Mouse (Mus musculus): ENCODE data around the gene Prc1. TPM values are rescaled to one million over a fixed set of nuclear protein-coding genes. Genes with fewer than 3 reads are reported as not detected.

Prc1 gene
- polyA plus RNA-seq, 1 experiment, result 1.7 TPM

DNA sequence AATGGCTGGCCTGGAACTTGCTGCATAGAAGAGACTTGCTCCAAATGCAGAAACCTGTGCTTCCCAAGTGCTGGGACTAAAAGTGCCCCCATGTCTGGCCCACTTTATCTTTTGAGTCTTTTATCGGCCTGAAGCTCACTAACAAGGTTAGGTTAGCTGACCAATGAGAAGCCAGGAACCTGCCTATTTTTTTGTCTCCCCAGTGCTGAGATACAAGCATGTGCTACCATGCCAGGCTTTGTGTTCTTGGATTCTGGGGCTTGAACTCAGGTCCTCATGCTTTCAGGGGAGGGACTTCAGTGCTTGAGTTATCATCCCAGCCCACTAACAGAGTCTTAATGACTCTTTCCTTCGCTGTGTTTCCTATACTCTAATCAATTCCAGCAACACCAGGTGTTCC is 36.5 kb upstream of the Prc1 start:
- Histone ChIP-seq H3K27ac (ENCODE audit: insufficient read depth, low read depth, low read length) (no peak overlapping the region), H3K36me3 (ENCODE audit: control insufficient read depth, insufficient read depth, low read length) (no peaks in the 10 kb centered on the region), H3K4me1 (ENCODE audit: control insufficient read depth, insufficient read depth, low read length) (peaks cover 7% of the 10 kb centered on the region; the same call in 1 of the 2 replicates), H3K4me3 (ENCODE audit: insufficient read depth, low read depth, low read length) (no peak overlapping the region), H3K27me3 (replicated peaks; ENCODE audit: control insufficient read depth, insufficient read depth, low read length) (no peaks in the 10 kb centered on the region)
- TF ChIP-seq POLR2A (IDR thresholded peaks at IDR 0.05; ENCODE audit: low read depth, low read length), result no peak
- no peak for TF ChIP-seq CTCF (conservative IDR thresholded peaks at IDR 0.05; ENCODE audit: insufficient read depth, insufficient read length, low read depth, low read length)
- WGBS, result 65% methylated on average over 2 of the region's 2 CpGs
- no peak for DNase-seq

DNA sequence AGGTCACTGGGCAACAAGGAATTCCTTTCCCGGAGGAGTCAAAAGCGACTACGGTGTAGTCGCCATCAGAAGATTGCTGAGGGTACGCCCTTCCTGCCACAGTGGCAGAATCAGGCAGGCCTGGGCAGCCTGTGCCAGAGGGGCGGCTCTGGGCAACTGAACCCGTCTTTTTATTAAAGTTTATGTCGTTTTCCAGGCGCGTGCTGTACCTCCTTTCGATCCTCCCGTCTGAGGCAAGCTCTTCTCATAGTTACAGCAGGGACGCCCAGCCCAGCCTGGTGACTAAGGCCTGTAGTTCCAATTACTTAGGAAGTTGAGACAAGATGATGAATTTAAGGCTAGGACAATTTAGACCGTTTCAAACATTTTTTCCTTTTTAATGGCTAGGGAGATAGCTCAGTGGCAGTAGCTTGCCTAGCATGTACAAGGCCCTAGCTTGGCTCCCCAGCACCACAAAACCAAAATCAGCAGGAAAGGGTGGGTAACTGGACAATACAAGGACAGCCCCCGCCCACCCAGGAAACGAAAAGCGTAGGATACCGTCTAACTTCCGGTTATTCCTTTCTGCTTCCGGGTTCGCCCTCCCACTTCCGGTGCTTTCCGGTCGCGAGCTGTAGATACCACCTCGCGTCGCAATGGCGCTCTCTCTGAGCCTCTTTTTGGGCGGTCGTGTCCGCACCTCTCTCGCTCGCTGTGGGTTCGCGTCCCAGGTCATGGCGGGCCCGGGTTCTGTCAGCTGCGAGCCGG is 33.5 kb upstream of the Prc1 start, which contains the start of gene Ngrn:
Ngrn (plus strand) TSS at position 591 of the 747 bp plus-strand sequence.
- no peaks in the 10 kb centered on the region for H3K27me3 ChIP-seq (replicated peaks; ENCODE audit: control insufficient read depth, insufficient read depth, low read length)
- H3K27ac ChIP-seq (ENCODE audit: insufficient read depth, low read depth, low read length), result peak within 1 kb of the TSS; percentile 65
- H3K4me1 ChIP-seq (ENCODE audit: control insufficient read depth, insufficient read depth, low read length), result peaks cover 7% of the 10 kb centered on the region; the same call in 1 of the 2 replicates
- peak within 1 kb of the TSS; percentile 94 for H3K4me3 ChIP-seq (ENCODE audit: insufficient read depth, low read depth, low read length)
- DNase-seq, result peak; percentile 94
- TF ChIP-seq POLR2A (IDR thresholded peaks at IDR 0.05; ENCODE audit: low read depth, low read length) (peak; percentile 79), CTCF (conservative IDR thresholded peaks at IDR 0.05; ENCODE audit: insufficient read depth, insufficient read length, low read depth, low read length) (no peak)
- 26% methylated on average over 40 of the region's 40 CpGs for WGBS
- H3K36me3 ChIP-seq (ENCODE audit: control insufficient read depth, insufficient read depth, low read length), result no peaks in the 10 kb centered on the region

- Histone ChIP-seq H3K4me1 (ENCODE audit: control insufficient read depth, insufficient read depth, low read length) (peaks cover 7% of the 10 kb centered on the region; the same call in 1 of the 2 replicates), H3K4me3 (ENCODE audit: insufficient read depth, low read depth, low read length) (peak overlapping the region; percentile 94), H3K27ac (ENCODE audit: insufficient read depth, low read depth, low read length) (peak overlapping the region; percentile 52), H3K27me3 (replicated peaks; ENCODE audit: control insufficient read depth, insufficient read depth, low read length) (no peaks in the 10 kb centered on the region), H3K36me3 (ENCODE audit: control insufficient read depth, insufficient read depth, low read length) (no peaks in the 10 kb centered on the region)
- WGBS, result under 1% methylated on average over 32 of the region's 32 CpGs
- no peak for DNase-seq
- TF ChIP-seq CTCF (conservative IDR thresholded peaks at IDR 0.05; ENCODE audit: insufficient read depth, insufficient read length, low read depth, low read length) (no peak), POLR2A (IDR thresholded peaks at IDR 0.05; ENCODE audit: low read depth, low read length) (no peak)
Observed at GRCm38 (mm10) chr7:80261372-80261990, 32.8 kb upstream of the Prc1 start.

DNA sequence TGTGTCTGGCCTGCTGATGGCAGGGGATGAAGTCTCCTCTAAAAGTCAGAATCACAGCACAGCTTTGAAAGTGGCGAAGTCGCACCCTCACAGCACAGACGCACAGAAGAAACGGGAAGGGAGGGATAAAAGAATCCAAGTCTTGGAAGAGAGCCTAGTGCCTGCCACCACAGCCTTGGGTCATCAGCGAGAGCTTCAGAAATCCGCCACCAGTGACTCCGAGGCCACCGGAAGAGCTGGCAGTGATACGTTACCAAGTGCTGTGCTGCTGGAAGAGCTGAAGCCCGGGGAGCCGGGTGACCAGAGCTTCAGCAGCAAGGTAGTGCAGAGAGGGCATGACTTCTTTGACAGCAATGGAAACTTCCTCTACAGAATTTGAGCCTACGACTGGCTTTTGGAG is 29.6 kb upstream of the Prc1 start:
- Histone ChIP-seq H3K4me3 (ENCODE audit: insufficient read depth, low read depth, low read length) (no peak overlapping the region), H3K27ac (ENCODE audit: insufficient read depth, low read depth, low read length) (no peak overlapping the region), H3K36me3 (ENCODE audit: control insufficient read depth, insufficient read depth, low read length) (no peaks in the 10 kb centered on the region), H3K4me1 (ENCODE audit: control insufficient read depth, insufficient read depth, low read length) (peaks cover 9% of the 10 kb centered on the region), H3K27me3 (replicated peaks; ENCODE audit: control insufficient read depth, insufficient read depth, low read length) (no peaks in the 10 kb centered on the region)
- no peak for DNase-seq
- TF ChIP-seq CTCF (conservative IDR thresholded peaks at IDR 0.05; ENCODE audit: insufficient read depth, insufficient read length, low read depth, low read length) (no peak), POLR2A (IDR thresholded peaks at IDR 0.05; ENCODE audit: low read depth, low read length) (no peak)
- 86% methylated on average over 12 of the region's 12 CpGs for WGBS

- H3K27me3 ChIP-seq (replicated peaks; ENCODE audit: control insufficient read depth, insufficient read depth, low read length), result no peaks in the 10 kb centered on the region
- H3K4me1 ChIP-seq (ENCODE audit: control insufficient read depth, insufficient read depth, low read length), result peaks cover 6% of the 10 kb centered on the region
- WGBS, result 91% methylated on average over 1 of the region's 1 CpGs
- H3K4me3 ChIP-seq (ENCODE audit: insufficient read depth, low read depth, low read length), result no peak overlapping the region
- no peak overlapping the region for H3K27ac ChIP-seq (ENCODE audit: insufficient read depth, low read depth, low read length)
- H3K36me3 ChIP-seq (ENCODE audit: control insufficient read depth, insufficient read depth, low read length), result no peaks in the 10 kb centered on the region
- TF ChIP-seq POLR2A (IDR thresholded peaks at IDR 0.05; ENCODE audit: low read depth, low read length) (no peak), CTCF (conservative IDR thresholded peaks at IDR 0.05; ENCODE audit: insufficient read depth, insufficient read length, low read depth, low read length) (no peak)
- no peak for DNase-seq
Observed at GRCm38 (mm10) chr7:80267764-80268163, 26.5 kb upstream of the Prc1 start.

DNA sequence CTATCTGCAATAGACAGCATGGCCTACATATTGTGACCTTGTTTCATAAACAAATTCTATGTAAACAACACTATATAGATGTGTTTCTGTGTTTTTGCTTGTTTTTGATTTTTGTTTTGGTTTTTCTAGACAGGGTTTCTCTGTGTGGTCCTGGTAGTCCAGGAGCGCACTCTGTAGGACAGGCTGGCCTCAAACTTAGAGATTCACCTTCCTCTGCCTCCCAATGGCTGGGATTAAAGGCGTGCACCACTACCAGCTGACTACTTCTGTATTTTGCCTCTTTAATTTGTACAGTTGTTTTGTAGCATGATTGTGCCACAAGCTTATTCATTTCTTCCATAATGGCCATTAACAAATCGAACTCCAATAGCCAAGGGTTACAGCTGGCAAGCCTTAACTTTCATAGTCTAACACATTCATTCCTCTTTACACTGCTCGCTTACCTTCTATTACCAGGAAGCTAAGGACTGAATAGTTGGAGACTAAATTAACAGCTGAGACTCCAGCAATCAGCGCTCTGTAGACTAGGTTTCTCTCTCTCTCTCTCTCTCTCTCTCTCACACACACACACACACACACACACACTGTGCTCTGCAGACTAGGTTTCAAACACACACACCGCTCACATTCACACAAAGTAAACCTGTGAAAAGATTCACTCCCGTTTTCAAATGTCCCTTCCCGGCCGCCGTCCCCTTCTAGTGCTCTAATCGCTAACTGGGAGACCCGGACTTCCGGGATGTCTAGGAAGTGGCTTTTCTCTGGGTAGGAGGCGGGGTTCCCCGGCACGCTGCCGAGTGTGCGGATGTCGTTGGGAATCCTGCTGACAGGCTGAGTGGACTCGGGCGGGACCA is 25.1 kb upstream of the Prc1 start, which contains the start of gene Vps33b:
Vps33b (plus strand) TSS at position 753 of the 854 bp plus-strand sequence.
- Histone ChIP-seq H3K4me3 (ENCODE audit: insufficient read depth, low read depth, low read length) (peak within 1 kb of the TSS; percentile 99), H3K27ac (ENCODE audit: insufficient read depth, low read depth, low read length) (peak within 1 kb of the TSS; percentile 92), H3K27me3 (replicated peaks; ENCODE audit: control insufficient read depth, insufficient read depth, low read length) (no peaks in the 10 kb centered on the region), H3K36me3 (ENCODE audit: control insufficient read depth, insufficient read depth, low read length) (no peaks in the 10 kb centered on the region), H3K4me1 (ENCODE audit: control insufficient read depth, insufficient read depth, low read length) (peaks cover 6% of the 10 kb centered on the region)
- no peak for TF ChIP-seq POLR2A (IDR thresholded peaks at IDR 0.05; ENCODE audit: low read depth, low read length)
- TF ChIP-seq CTCF (conservative IDR thresholded peaks at IDR 0.05; ENCODE audit: insufficient read depth, insufficient read length, low read depth, low read length), result no peak
- 4% methylated on average over 21 of the region's 21 CpGs for WGBS
- peak; percentile 99 for DNase-seq
